Mouse (Mus musculus): ENCODE data around the gene Paox. TPM values are rescaled to one million over a fixed set of nuclear protein-coding genes. Genes with fewer than 3 reads are reported as not detected.
A peak's percentile ranks its signal among the peaks of the same experiment; 100 is the strongest.
"Not testable (repeated sequence)": the region's sequence is repeated elsewhere in the genome, so short reads cannot be mapped to it uniquely, and the experiment has no call there.

Paox gene
- polyA plus RNA-seq, 1 experiment from 2014 or later, result 14.5 TPM

DNA sequence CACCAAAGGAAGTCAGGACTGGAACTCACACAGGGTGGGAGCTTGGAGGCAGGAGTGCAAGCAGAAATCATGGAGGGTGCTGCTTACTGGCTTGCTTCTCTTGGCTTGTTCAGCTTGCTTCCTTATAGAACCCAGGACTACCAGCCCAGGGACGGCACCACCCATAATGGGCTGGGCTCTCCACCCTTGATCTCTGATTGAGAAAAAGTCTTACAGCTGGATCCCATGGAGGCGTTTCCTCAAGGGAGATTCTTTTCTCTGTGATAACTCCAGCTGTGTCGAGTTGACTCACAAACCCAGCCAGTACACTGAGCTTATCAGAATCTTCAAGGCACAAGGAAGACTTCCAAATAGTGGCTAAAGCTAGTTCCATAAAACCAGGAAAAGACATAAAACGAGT is 7.2 kb downstream of the Paox start:
- Histone ChIP-seq H3K27ac (ENCODE audit: poor library complexity, severe bottlenecking) (no peak overlapping the region), H3K9ac (no peak overlapping the region), H3K4me2 (no peak overlapping the region), H3K9me3 (replicated peaks) (peaks cover 3% of the 10 kb centered on the region; the same call in 1 of the 2 replicates), H3K36me3 (no peaks in the 10 kb centered on the region), H3K4me3 (no peak overlapping the region), H3K4me1 (replicated peaks) (peaks cover 3% of the 10 kb centered on the region; the same call in 1 of the 2 replicates), H3K27me3 (replicated peaks) (no peaks in the 10 kb centered on the region)
- WGBS, result 16% methylated on average over 4 of the region's 4 CpGs
- no peak for ATAC-seq (ENCODE audit: insufficient number of reproducible peaks, low FRiP score)

DNA sequence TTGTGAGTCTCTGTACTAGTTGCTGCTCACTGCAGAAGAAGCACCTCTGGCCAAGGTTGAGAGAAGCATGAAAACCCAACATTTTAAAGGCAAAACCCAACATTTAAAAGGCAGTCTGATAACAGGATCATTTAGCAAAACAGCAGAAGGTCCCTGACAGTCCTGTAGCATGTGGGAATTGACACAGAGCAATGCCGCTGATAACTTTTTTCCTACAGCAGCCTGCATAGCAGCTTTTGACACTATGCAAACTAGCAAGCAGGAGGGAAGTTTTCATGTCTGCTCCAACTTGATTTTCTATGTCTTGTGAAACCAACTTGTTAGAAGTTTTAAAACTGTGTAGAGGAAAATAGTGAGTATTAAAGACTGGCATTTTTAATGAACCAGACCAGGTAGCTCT is 8.8 kb downstream of the Paox start:
- ATAC-seq (ENCODE audit: insufficient number of reproducible peaks, low FRiP score), result no peak
- Histone ChIP-seq H3K36me3 (peaks cover 3% of the 10 kb centered on the region; the same call in 1 of the 2 replicates), H3K9ac (no peak overlapping the region), H3K4me3 (no peak overlapping the region), H3K27me3 (replicated peaks) (no peaks in the 10 kb centered on the region), H3K4me2 (no peak overlapping the region), H3K27ac (ENCODE audit: poor library complexity, severe bottlenecking) (no peak overlapping the region), H3K9me3 (replicated peaks) (peaks cover 3% of the 10 kb centered on the region; the same call in 1 of the 2 replicates), H3K4me1 (replicated peaks) (peaks cover 3% of the 10 kb centered on the region; the same call in 1 of the 2 replicates)
- 81% methylated on average over 1 of the region's 1 CpGs for WGBS

DNA sequence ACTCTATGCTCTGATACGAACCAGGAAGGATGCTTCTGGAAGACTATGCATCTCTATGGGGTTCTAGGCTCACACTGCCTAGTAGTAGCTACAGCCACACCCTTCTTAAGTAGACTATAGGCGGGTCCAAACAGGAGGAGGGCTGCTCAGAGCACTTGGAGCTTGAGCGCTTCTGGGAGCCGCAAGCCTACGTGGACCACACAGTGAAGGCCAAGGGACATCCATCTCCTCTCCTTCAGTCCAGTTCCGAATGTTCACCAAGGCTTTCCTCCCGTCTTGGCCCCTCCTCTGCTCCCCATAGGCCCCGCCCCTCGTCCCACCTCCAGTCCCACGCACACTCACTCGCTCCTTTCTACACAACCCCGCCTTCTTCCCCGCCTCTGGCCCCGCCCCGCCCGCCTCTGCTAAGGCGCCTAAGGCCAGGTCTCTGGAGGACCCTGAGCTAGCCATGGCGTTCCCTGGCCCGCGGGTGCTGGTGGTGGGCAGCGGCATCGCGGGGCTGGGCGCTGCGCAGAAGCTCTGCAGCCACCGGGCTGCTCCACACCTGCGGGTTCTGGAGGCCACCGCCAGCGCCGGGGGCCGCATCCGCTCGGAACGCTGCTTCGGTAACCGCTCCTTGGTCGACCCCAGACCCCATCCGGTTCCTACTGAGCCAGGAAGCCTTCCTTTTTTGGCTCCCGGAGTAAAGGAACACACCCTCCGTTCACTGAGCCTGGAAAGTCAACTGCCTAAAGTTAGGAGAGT is 9.9 kb downstream of the Paox start:
- Histone ChIP-seq H3K4me3 (peak overlapping the region; percentile 71), H3K9me3 (replicated peaks) (no peaks in the 10 kb centered on the region), H3K4me2 (peak overlapping the region; percentile 80), H3K9ac (peak overlapping the region; percentile 80), H3K4me1 (replicated peaks) (peaks cover 3% of the 10 kb centered on the region; the same call in 1 of the 2 replicates), H3K36me3 (peaks cover 11% of the 10 kb centered on the region), H3K27me3 (replicated peaks) (no peaks in the 10 kb centered on the region), H3K27ac (ENCODE audit: poor library complexity, severe bottlenecking) (no peak overlapping the region)
- peak; percentile 99 for ATAC-seq (ENCODE audit: insufficient number of reproducible peaks, low FRiP score)
- 2% methylated on average over 39 of the region's 40 CpGs for WGBS

DNA sequence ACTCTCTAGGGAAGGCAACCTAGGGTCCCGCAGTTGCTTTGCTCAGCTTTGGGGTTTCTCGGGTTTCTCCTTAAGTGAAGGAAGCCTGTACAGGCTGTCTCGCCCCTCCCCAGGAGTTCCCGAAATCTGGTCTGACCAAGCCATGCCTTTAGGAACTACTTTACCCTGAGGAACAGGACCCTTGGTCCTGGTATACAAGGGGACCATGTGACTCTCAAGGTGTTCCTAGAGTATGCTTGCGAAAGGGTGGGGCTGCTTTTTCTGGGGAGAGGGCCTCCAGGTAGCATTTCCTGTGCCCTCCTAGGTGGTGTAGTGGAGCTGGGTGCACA is 10.4 kb downstream of the Paox start:
- Histone ChIP-seq H3K9ac (peak overlapping the region; percentile 80), H3K4me1 (replicated peaks) (peaks cover 3% of the 10 kb centered on the region; the same call in 1 of the 2 replicates), H3K27ac (ENCODE audit: poor library complexity, severe bottlenecking) (no peak overlapping the region), H3K9me3 (replicated peaks) (no peaks in the 10 kb centered on the region), H3K4me2 (peak overlapping the region; percentile 80), H3K4me3 (peak overlapping the region; percentile 71), H3K27me3 (replicated peaks) (no peaks in the 10 kb centered on the region), H3K36me3 (peaks cover 17% of the 10 kb centered on the region)
- WGBS, result 6% methylated on average over 5 of the region's 5 CpGs
- ATAC-seq (ENCODE audit: insufficient number of reproducible peaks, low FRiP score), result peak; percentile 16

DNA sequence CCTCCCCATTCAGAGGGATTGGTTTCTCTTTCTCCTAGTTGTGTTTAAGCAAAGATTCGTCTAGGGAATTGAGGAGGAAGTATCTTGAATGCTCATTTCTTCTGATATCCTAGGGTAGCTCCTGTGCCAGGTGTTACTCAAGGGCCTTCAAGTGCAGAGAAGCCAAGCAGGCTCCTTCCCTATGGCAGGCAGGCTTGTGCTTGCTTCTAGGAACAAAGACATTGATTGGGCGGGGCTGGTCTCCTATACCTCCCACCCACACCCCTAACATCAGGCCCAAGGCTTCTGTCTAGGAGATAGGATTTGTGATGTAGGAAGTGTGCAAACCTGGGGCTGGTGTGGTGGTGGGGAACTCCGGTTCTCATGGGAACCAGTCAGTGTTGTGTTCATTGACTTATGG is 11.3 kb downstream of the Paox start:
- H3K27me3 ChIP-seq (replicated peaks), result no peaks in the 10 kb centered on the region
- peaks cover 3% of the 10 kb centered on the region; the same call in 1 of the 2 replicates for H3K4me1 ChIP-seq (replicated peaks)
- no peaks in the 10 kb centered on the region for H3K9me3 ChIP-seq (replicated peaks)
- H3K36me3 ChIP-seq, result peaks cover 21% of the 10 kb centered on the region
- H3K27ac ChIP-seq (ENCODE audit: poor library complexity, severe bottlenecking), result no peak overlapping the region
- 88% methylated on average over 3 of the region's 3 CpGs for WGBS
- no peak overlapping the region for H3K4me3 ChIP-seq
- H3K9ac ChIP-seq, result no peak overlapping the region
- H3K4me2 ChIP-seq, result no peak overlapping the region
- no peak for ATAC-seq (ENCODE audit: insufficient number of reproducible peaks, low FRiP score)

DNA sequence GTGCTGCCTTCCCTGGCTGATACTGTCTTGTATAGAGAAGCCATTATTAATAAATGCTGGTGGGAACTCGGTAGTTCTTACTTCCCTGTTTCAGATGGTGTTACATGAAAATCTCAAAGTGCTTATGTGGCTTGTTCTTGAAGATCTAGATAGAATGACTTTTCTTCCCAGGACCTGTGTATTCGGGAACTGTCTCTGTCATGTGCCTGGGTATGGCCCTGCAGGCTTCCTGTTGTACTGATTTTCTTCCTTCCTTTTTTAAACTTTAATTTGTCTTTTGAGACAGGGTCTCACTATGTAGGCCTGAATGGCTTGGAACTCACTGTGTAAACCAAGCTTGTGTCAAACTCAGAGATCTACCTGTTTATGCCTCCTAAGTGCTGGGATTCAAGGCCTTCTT is 12.3 kb downstream of the Paox start:
- H3K4me2 ChIP-seq, result no peak overlapping the region
- 78% methylated on average over 2 of the region's 2 CpGs for WGBS
- H3K9ac ChIP-seq, result no peak overlapping the region
- H3K36me3 ChIP-seq, result peaks cover 25% of the 10 kb centered on the region
- no peak overlapping the region for H3K4me3 ChIP-seq
- no peaks in the 10 kb centered on the region for H3K9me3 ChIP-seq (replicated peaks)
- H3K27ac ChIP-seq (ENCODE audit: poor library complexity, severe bottlenecking), result no peak overlapping the region
- H3K4me1 ChIP-seq (replicated peaks), result peaks cover 3% of the 10 kb centered on the region; the same call in 1 of the 2 replicates
- no peak for ATAC-seq (ENCODE audit: insufficient number of reproducible peaks, low FRiP score)
- H3K27me3 ChIP-seq (replicated peaks), result no peaks in the 10 kb centered on the region

DNA sequence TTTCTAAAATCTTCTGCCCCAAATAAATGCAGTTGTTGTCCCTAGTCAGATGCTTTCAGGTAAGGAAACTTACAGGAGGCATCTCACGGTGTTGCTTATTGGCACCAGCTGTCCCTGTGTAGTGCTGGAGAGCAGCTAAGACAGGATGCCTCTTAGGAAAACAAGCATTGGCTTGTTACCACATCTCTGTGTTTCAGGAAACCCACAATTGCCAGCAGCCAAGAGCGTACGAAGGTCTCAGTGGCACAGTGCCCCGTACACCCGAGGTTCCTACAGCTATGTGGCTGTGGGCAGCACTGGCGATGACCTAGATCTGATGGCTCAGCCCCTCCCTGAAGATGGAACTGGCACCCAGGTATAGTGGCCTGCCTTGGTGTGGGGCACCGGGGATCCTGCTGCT is 16.6 kb downstream of the Paox start:
- WGBS, result 88% methylated on average over 7 of the region's 7 CpGs
- H3K9me3 ChIP-seq (replicated peaks); H3K4me3 ChIP-seq; H3K9ac ChIP-seq; H3K4me2 ChIP-seq; H3K27ac ChIP-seq (ENCODE audit: poor library complexity, severe bottlenecking); H3K27me3 ChIP-seq (replicated peaks); H3K4me1 ChIP-seq (replicated peaks); ATAC-seq (ENCODE audit: insufficient number of reproducible peaks, low FRiP score): not testable (repeated sequence)
- peaks cover 31% of the 10 kb centered on the region for H3K36me3 ChIP-seq

DNA sequence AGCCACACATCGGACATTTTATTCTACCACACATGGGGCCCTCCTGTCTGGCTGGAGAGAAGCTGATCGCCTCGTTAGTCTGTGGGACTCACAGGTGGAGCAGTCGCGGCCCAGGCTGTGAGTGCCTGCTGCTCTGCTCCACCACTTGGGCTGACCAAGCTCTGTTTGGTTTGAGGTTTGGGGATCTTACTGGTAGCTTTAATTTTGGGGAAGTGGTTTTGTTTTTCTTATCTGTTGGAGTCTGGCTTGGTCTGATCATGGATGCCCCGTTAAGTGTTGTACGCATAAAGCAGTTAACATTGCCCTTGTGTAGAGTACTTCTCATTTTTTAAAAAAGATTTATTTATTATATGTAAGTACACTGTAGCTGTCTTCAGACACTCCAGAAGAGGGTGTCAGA is 18.4 kb downstream of the Paox start:
- not testable (repeated sequence) for H3K9me3 ChIP-seq (replicated peaks); H3K27ac ChIP-seq (ENCODE audit: poor library complexity, severe bottlenecking); H3K4me2 ChIP-seq; ATAC-seq (ENCODE audit: insufficient number of reproducible peaks, low FRiP score); H3K27me3 ChIP-seq (replicated peaks); H3K4me1 ChIP-seq (replicated peaks); H3K9ac ChIP-seq; H3K4me3 ChIP-seq
- peaks cover 30% of the 10 kb centered on the region for H3K36me3 ChIP-seq
- WGBS, result 86% methylated on average over 7 of the region's 7 CpGs

DNA sequence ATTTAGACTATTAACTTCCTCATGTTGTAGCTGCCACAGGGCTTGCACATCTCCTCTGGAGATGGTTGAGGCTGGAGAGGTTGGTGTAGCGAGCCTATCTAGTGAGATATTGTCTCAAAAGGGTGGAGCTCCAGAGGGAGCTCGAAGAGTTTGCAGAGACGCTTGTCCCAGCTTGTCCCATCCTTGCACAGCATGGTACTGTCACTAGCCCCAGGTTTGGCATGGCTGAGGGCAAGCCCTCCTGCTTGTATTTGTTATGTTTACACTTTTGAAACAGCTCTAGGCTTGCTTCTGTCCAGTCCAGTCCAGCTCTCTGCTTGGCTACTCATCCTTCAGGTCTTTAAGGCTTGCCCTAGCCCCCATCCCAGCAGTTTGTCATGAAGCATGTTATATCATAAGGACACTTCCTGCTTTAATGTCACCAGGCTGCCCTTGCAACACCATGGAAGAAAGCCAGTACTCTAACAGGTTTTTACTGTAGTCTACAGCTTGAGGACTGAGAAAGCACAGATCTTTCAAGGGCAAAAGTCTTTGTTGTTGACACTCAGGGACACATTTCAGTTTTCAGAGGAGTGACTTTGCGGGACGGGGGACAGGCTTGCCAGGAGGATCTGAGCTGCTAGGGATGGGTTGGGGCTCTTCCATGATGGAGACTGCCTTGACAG is 19.6 kb downstream of the Paox start:
- Histone ChIP-seq H3K9me3 (replicated peaks) (no peaks in the 10 kb centered on the region), H3K9ac (no peak overlapping the region), H3K4me3 (no peak overlapping the region), H3K4me2 (no peak overlapping the region), H3K27ac (ENCODE audit: poor library complexity, severe bottlenecking) (no peak overlapping the region), H3K27me3 (replicated peaks) (no peaks in the 10 kb centered on the region), H3K4me1 (replicated peaks) (peaks cover 6% of the 10 kb centered on the region), H3K36me3 (peaks cover 21% of the 10 kb centered on the region)
- WGBS, result 85% methylated on average over 5 of the region's 5 CpGs
- ATAC-seq (ENCODE audit: insufficient number of reproducible peaks, low FRiP score), result no peak

DNA sequence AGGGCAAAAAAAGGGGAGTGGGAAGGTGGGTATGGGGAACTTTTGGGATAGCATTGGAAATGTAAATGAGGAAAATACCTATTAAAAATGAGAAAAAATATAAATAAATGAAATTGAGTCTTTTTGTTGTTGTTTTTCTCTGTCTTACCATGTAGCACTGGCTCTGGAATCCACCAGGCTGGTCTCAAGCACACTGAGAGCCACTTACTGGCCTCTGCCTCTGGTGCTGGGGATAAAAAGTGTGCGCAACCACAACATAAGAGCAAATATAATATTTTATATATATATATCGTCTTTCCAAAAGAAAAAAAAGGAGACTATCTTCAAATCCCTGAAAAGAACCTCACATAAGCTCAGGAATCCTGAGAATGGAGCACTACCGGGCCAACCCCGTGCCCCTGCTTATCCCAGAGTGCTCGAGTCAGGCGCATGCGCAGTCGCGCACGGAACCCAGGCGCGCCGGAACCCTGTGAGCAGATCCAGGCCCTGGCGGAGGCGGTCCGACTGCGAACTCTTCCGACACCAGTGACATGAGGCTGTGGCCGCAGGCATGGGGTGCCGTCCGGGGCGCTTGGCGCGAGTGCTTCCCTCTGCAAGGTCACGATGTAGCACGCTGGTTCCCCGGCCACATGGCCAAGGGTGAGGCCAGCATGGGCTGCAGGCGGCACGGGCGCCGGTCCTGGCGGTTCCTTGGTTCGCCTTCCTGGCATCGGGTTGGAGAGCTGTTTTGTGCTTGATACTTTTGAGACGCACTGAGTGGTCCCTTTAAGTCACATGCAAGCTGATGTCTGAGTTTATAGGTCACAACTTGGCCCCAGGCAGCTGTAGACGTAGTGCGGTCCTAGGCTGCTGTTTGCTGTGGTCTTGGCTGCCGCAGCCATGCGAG is 21.8 kb downstream of the Paox start, which contains the start of gene Mtg1:
Mtg1 (plus strand) TSS at position 430 of the 886 bp plus-strand sequence.
- Histone ChIP-seq H3K36me3 (peaks cover 8% of the 10 kb centered on the region; the same call in 1 of the 2 replicates), H3K9ac (peak within 1 kb of the TSS; percentile 84), H3K27ac (ENCODE audit: poor library complexity, severe bottlenecking) (peak within 1 kb of the TSS; percentile 37), H3K9me3 (replicated peaks) (no peaks in the 10 kb centered on the region), H3K4me2 (peak within 1 kb of the TSS; percentile 80), H3K4me3 (peak within 1 kb of the TSS; percentile 81), H3K27me3 (replicated peaks) (no peaks in the 10 kb centered on the region), H3K4me1 (replicated peaks) (peaks cover 6% of the 10 kb centered on the region)
- WGBS, result 1% methylated on average over 39 of the region's 39 CpGs
- ATAC-seq (ENCODE audit: insufficient number of reproducible peaks, low FRiP score), result peak; percentile 98

DNA sequence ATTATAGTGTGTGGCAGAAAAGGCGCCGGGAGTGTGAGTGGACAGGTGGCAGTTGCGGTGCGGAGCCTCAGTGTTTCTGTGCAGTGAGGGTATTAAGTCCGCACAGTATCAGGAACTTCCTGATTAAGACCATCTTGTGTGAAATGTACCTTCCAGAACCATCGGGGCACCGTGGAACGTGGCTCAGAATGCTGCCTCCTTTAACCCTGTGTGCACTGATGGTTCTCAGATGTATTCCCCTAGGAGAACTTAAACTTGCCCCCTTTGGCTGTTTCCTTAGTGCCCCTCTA is 22.4 kb downstream of the Paox start:
- Histone ChIP-seq H3K27ac (ENCODE audit: poor library complexity, severe bottlenecking) (peak overlapping the region; percentile 37), H3K9ac (peak overlapping the region; percentile 84), H3K4me3 (peak overlapping the region; percentile 81), H3K27me3 (replicated peaks) (no peaks in the 10 kb centered on the region), H3K4me1 (replicated peaks) (peaks cover 6% of the 10 kb centered on the region), H3K9me3 (replicated peaks) (no peaks in the 10 kb centered on the region), H3K4me2 (peak overlapping the region; percentile 80), H3K36me3 (peaks cover 5% of the 10 kb centered on the region; the same call in 1 of the 2 replicates)
- no peak for ATAC-seq (ENCODE audit: insufficient number of reproducible peaks, low FRiP score)
- WGBS, result 0% methylated on average over 8 of the region's 8 CpGs

Measured in heart, embryonic 12.5 days (tissue).